Mouse (Mus musculus): Measurements from ENCODE around the gene Foxb2.

Gene Foxb2

GRCm38 (mm10) chr19:16825228-16825627, 48.4 kb downstream of the Foxb2 start:
- in situ Hi-C loops (cut with MboI, MseI) = no loop called here
